Mouse (Mus musculus) hindbrain, embryonic 13.5 days (tissue): ENCODE measurements around the gene Olfr281. TPM values are rescaled to one million over a fixed set of nuclear protein-coding genes. Genes with fewer than 3 reads are reported as not detected.
A peak's percentile ranks its signal among the peaks of the same experiment; 100 is the strongest.

Source experiments
- ATAC-seq: fragments of 200-750 bp; cut with Nextera tagmentation; 2 replicates; pipeline ENCODE4 v1.8.0; 2017; ENCODE audit warnings: moderate TSS enrichment; ENCODE audit not compliant: low FRiP score
- H3K27ac ChIP-seq: fragments of 300-500 bp; sonication (generic); 2 replicates; pipeline ENCODE4 v1.5.1; 2015; ENCODE audit warnings: inconsistent platforms, mild to moderate bottlenecking, moderate library complexity
- H3K27me3 ChIP-seq: fragments of 300-500 bp; sonication (generic); 2 replicates; pipeline ENCODE4 v1.6.1; 2015; ENCODE audit warnings: mild to moderate bottlenecking, inconsistent platforms
- H3K36me3 ChIP-seq: fragments of 300-500 bp; sonication (generic); 2 replicates; pipeline ENCODE4 v1.6.1; 2015; ENCODE audit warnings: mild to moderate bottlenecking, inconsistent platforms
- H3K4me1 ChIP-seq: fragments of 300-500 bp; sonication (generic); replicated peaks from 2 replicates; pipeline ENCODE4 v1.6.1; 2015; ENCODE audit warnings: inconsistent platforms
- H3K4me2 ChIP-seq: fragments of 300-500 bp; sonication (generic); 2 replicates; pipeline ENCODE4 v1.6.1; 2015; ENCODE audit warnings: inconsistent platforms, mild to moderate bottlenecking, moderate library complexity
- H3K4me3 ChIP-seq: fragments of 300-500 bp; sonication (generic); 2 replicates; pipeline ENCODE4 v1.5.1; 2015; ENCODE audit warnings: mild to moderate bottlenecking, inconsistent platforms
- H3K9ac ChIP-seq: fragments of 300-500 bp; sonication (generic); 2 replicates; pipeline ENCODE4 v1.6.1; 2015; ENCODE audit warnings: mild to moderate bottlenecking, inconsistent platforms
- H3K9me3 ChIP-seq: fragments of 300-500 bp; sonication (generic); 2 replicates; pipeline ENCODE4 v1.6.1; 2016; ENCODE audit warnings: inconsistent platforms
- WGBS: fragments of 180-500 bp; shearing (Covaris S2); methylation state at CpG from one replicate; pipeline ENCODE4 v1.1.7; 2015; 5-methylcytosine and 5-hydroxymethylcytosine counted together
- polyA plus RNA-seq: library from polyadenylated mRNA; unstranded; fragments of >200 nt; fragmentation: Nextera tagmentation; extraction: Ambion mirVana; gene quantifications from 2 replicates; pipeline ENCODE4 v1.2.1, GENCODE M21; 2015

Olfr281 gene
- polyA plus RNA-seq, 1 experiment from 2014 or later = not detected

- Histone ChIP-seq H3K4me3 (no peak overlapping the region), H3K27ac (no peak overlapping the region), H3K9ac (no peak overlapping the region), H3K36me3 (no peaks in the 10 kb centered on the region), H3K4me1 (no peaks in the 10 kb centered on the region), H3K4me2 (no peak overlapping the region), H3K9me3 (no peaks in the 10 kb centered on the region), H3K27me3 (no peaks in the 10 kb centered on the region)
- WGBS = 82% methylated on average over 3 of the region's 3 CpGs
- no peak for ATAC-seq
These were observed 7.8 kb upstream of the Olfr281 start for GRCm38 (mm10) chr15:98444561-98444960.

- Histone ChIP-seq H3K9me3 (no peaks in the 10 kb centered on the region), H3K9ac (no peak overlapping the region), H3K4me1 (no peaks in the 10 kb centered on the region), H3K27me3 (no peaks in the 10 kb centered on the region), H3K27ac (no peak overlapping the region), H3K4me3 (no peak overlapping the region), H3K36me3 (no peaks in the 10 kb centered on the region), H3K4me2 (peak overlapping the region; percentile 7; the same call in 1 of the 2 replicates)
- whole genome bisulfite sequencing = 58% methylated on average over 4 of the region's 4 CpGs
- no peak for ATAC-seq
These were observed 3.9 kb upstream of the Olfr281 start for GRCm38 (mm10) chr15:98448521-98448920.

- H3K4me3 ChIP-seq = no peak within 1 kb of the TSS
- WGBS = 95% methylated on average over 4 of the region's 4 CpGs
- no peaks in the 10 kb centered on the region for H3K27me3 ChIP-seq
- H3K9ac ChIP-seq = no peak within 1 kb of the TSS
- H3K4me1 ChIP-seq = no peaks in the 10 kb centered on the region
- no peak within 1 kb of the TSS for H3K4me2 ChIP-seq
- H3K27ac ChIP-seq = no peak within 1 kb of the TSS
- H3K9me3 ChIP-seq = no peaks in the 10 kb centered on the region; the same call in none of the 2 replicates
- no peak for ATAC-seq
- H3K36me3 ChIP-seq = no peaks in the 10 kb centered on the region
These were observed 17.2 kb downstream of the Olfr281 start, which contains the start of gene OR5BS1P for GRCm38 (mm10) chr15:98469596-98469995. Gene OR5BS1P, plus strand, starts transcription at chr15:98469896.

- no peaks in the 10 kb centered on the region for H3K36me3 ChIP-seq
- no peaks in the 10 kb centered on the region; the same call in none of the 2 replicates for H3K9me3 ChIP-seq
- H3K27me3 ChIP-seq = no peaks in the 10 kb centered on the region
- H3K4me1 ChIP-seq = no peaks in the 10 kb centered on the region
- H3K9ac ChIP-seq = no peak overlapping the region
- ATAC-seq = no peak
- H3K4me3 ChIP-seq = no peak overlapping the region
- no peak overlapping the region for H3K27ac ChIP-seq
- WGBS = 94% methylated on average over 13 of the region's 13 CpGs
- no peak overlapping the region for H3K4me2 ChIP-seq
These were observed 19.2 kb downstream of the Olfr281 start for GRCm38 (mm10) chr15:98471539-98471938.

- H3K9ac ChIP-seq = no peak overlapping the region
- ATAC-seq = no peak
- no peak overlapping the region for H3K27ac ChIP-seq
- no peaks in the 10 kb centered on the region for H3K36me3 ChIP-seq
- no peaks in the 10 kb centered on the region for H3K9me3 ChIP-seq
- no peak overlapping the region for H3K4me3 ChIP-seq
- WGBS = 82% methylated on average over 10 of the region's 10 CpGs
- H3K27me3 ChIP-seq = no peaks in the 10 kb centered on the region
- H3K4me1 ChIP-seq = no peaks in the 10 kb centered on the region
- H3K4me2 ChIP-seq = no peak overlapping the region
These were observed 22.6 kb downstream of the Olfr281 start for GRCm38 (mm10) chr15:98474958-98475357.

- Histone ChIP-seq H3K36me3 (no peaks in the 10 kb centered on the region), H3K9me3 (no peaks in the 10 kb centered on the region), H3K4me2 (no peak overlapping the region), H3K4me1 (no peaks in the 10 kb centered on the region), H3K27ac (no peak overlapping the region), H3K27me3 (no peaks in the 10 kb centered on the region), H3K4me3 (no peak overlapping the region), H3K9ac (no peak overlapping the region)
- no peak for ATAC-seq
- WGBS = 58% methylated on average over 10 of the region's 10 CpGs
These were observed 23.0 kb downstream of the Olfr281 start for GRCm38 (mm10) chr15:98475382-98475781.

- H3K27me3 ChIP-seq = no peaks in the 10 kb centered on the region
- H3K36me3 ChIP-seq = no peaks in the 10 kb centered on the region
- no peak overlapping the region for H3K4me2 ChIP-seq
- no peak overlapping the region for H3K9ac ChIP-seq
- no peak for ATAC-seq
- WGBS = 74% methylated on average over 5 of the region's 5 CpGs
- H3K4me1 ChIP-seq = no peaks in the 10 kb centered on the region
- H3K9me3 ChIP-seq = no peaks in the 10 kb centered on the region
- no peak overlapping the region for H3K4me3 ChIP-seq
- H3K27ac ChIP-seq = no peak overlapping the region
These were observed 23.9 kb downstream of the Olfr281 start for GRCm38 (mm10) chr15:98476281-98476680.

- Histone ChIP-seq H3K9ac (no peak overlapping the region), H3K27ac (no peak overlapping the region), H3K4me2 (no peak overlapping the region), H3K9me3 (no peaks in the 10 kb centered on the region), H3K36me3 (no peaks in the 10 kb centered on the region), H3K27me3 (no peaks in the 10 kb centered on the region), H3K4me3 (no peak overlapping the region), H3K4me1 (no peaks in the 10 kb centered on the region)
- ATAC-seq = no peak
- 80% methylated on average over 7 of the region's 7 CpGs for WGBS
These were observed 27.2 kb downstream of the Olfr281 start for GRCm38 (mm10) chr15:98479568-98480102.

GRCm38 (mm10) chr15:98482701-98483100 lies 30.3 kb downstream of the Olfr281 start, which contains the start of gene Lalba:
Gene Lalba, minus strand, starts transcription at chr15:98482721.
- H3K4me2 ChIP-seq = no peak within 1 kb of the TSS
- ATAC-seq = no peak
- no peaks in the 10 kb centered on the region for H3K9me3 ChIP-seq
- H3K36me3 ChIP-seq = no peaks in the 10 kb centered on the region
- H3K27me3 ChIP-seq = no peaks in the 10 kb centered on the region
- no peak within 1 kb of the TSS for H3K27ac ChIP-seq
- H3K4me1 ChIP-seq = no peaks in the 10 kb centered on the region
- WGBS = 46% methylated on average over 3 of the region's 3 CpGs
- H3K4me3 ChIP-seq = no peak within 1 kb of the TSS
- H3K9ac ChIP-seq = no peak within 1 kb of the TSS

- Histone ChIP-seq H3K9ac (no peak overlapping the region), H3K27ac (no peak overlapping the region), H3K27me3 (no peaks in the 10 kb centered on the region), H3K4me2 (no peak overlapping the region), H3K36me3 (no peaks in the 10 kb centered on the region), H3K4me1 (no peaks in the 10 kb centered on the region), H3K4me3 (no peak overlapping the region), H3K9me3 (no peaks in the 10 kb centered on the region)
- no peak for ATAC-seq
- 80% methylated on average over 18 of the region's 18 CpGs for WGBS
These were observed 31.8 kb downstream of the Olfr281 start for GRCm38 (mm10) chr15:98483907-98484886.

- Histone ChIP-seq H3K4me3 (no peak overlapping the region), H3K36me3 (no peaks in the 10 kb centered on the region), H3K9ac (no peak overlapping the region), H3K4me1 (no peaks in the 10 kb centered on the region), H3K27ac (no peak overlapping the region), H3K4me2 (no peak overlapping the region), H3K9me3 (no peaks in the 10 kb centered on the region), H3K27me3 (no peaks in the 10 kb centered on the region)
- no peak for ATAC-seq
- 94% methylated on average over 8 of the region's 8 CpGs for WGBS
These were observed 34.1 kb downstream of the Olfr281 start for GRCm38 (mm10) chr15:98486433-98487021.

- Histone ChIP-seq H3K4me1 (no peaks in the 10 kb centered on the region), H3K36me3 (no peaks in the 10 kb centered on the region), H3K4me2 (no peak overlapping the region), H3K27ac (no peak overlapping the region), H3K27me3 (no peaks in the 10 kb centered on the region), H3K4me3 (no peak overlapping the region), H3K9me3 (no peaks in the 10 kb centered on the region), H3K9ac (no peak overlapping the region)
- no peak for ATAC-seq
- WGBS = 84% methylated on average over 2 of the region's 2 CpGs
These were observed 38.9 kb downstream of the Olfr281 start for GRCm38 (mm10) chr15:98491332-98491731.
